Mouse (Mus musculus): Measurements from ENCODE around the gene Clmp.
"Not testable (repeated sequence)": the region's sequence is repeated elsewhere in the genome, so short reads cannot be mapped to it uniquely, and the experiment has no call there.

DNA sequence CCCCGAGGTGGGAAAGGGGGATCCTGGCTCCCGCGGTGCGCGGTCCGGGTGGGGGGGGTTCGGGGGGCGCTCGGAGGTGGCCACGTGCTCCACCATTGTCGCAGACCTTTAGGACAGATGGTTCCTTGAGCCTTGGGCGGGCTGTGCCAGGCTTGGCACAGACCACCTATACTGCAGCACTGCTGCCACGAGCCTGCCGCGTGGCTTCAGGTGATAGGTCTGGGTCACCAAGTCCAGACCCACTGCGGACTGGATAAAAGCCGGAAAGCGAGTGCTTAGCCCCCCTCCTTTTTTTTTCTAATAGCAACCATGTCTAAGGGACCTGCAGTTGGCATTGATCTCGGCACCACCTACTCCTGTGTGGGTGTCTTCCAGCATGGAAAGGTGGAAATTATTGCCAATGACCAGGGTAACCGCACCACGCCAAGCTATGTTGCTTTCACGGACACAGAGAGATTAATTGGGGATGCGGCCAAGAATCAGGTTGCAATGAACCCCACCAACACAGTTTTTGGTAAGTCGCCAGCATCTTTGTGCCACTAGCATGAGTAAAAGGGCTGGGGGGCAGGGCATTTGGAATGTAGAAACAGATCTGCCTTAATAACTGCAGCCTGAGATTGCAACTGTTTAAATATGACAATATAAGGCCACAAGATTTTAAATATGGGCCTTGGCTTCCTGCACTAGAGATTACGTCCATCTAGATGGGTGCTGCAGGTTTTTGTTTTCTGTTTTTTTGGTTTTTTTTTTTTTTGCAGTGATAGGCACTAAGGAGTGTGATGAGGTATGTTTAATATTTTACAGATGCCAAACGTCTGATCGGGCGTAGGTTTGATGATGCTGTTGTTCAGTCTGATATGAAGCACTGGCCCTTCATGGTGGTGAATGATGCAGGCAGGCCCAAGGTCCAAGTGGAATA, 116.1 kb downstream of the Clmp start:
- TF ChIP-seq POLR2A (IDR thresholded peaks at IDR 0.05; ENCODE audit: borderline replicate concordance, low read depth, low read length); CTCF (IDR thresholded peaks at IDR 0.05; ENCODE audit: low read depth, low read length): not testable (repeated sequence)

Data from bone marrow macrophage, adult 2 months (primary cell).